Mouse (Mus musculus) CH12.LX (cell line): ENCODE measurements at regions not wholly inside any gene's neighbourhood (a gene's known extent, or its start where the extent isn't known, plus 50 kb on each side); places are given as distances from the start of the nearest gene placed in this dataset.

Experiments used
- DNase-seq: peaks from one replicate; pipeline ENCODE4 v3.0.0-alpha.2; 2013; ENCODE audit errors: extremely low read depth
- H3K27ac ChIP-seq: 2 replicates; pipeline ENCODE4 v1.5.1; 2012; ENCODE audit warnings: low read depth, mild to moderate bottlenecking, control low read depth, moderate library complexity; ENCODE audit not compliant: insufficient read depth
- H3K27me3 ChIP-seq: replicated peaks from 2 replicates; pipeline ENCODE3; 2012; ENCODE audit warnings: inconsistent platforms
- H3K36me3 ChIP-seq, 2 experiments: replicated peaks in 1 of 2; 2 replicates each; pipeline versions ENCODE3 to v1.6.1; 2012; ENCODE audit warnings: inconsistent platforms in 1 of 2, low read length in 1 of 2, mild to moderate bottlenecking in 1 of 2, mixed read lengths in 1 of 2, moderate library complexity in 1 of 2; ENCODE audit not compliant: control insufficient read depth in 1 of 2, insufficient read depth in 1 of 2
- H3K4me1 ChIP-seq, 2 experiments: 2 replicates each; pipeline ENCODE4 v1.6.1; 2012; ENCODE audit warnings: inconsistent platforms in 1 of 2, moderate library complexity in 1 of 2; ENCODE audit not compliant: insufficient read depth in 2 of 2, control insufficient read depth in 1 of 2
- H3K4me2 ChIP-seq: 2 replicates; pipeline ENCODE4 v1.6.1; 2012; ENCODE audit warnings: low read depth, mild to moderate bottlenecking, control low read depth; ENCODE audit not compliant: poor library complexity, insufficient read depth, severe bottlenecking
- H3K4me3 ChIP-seq, 3 experiments: fragments of 150-350 bp in 1 of 3; sonication (generic) in 1 of 3; replicated peaks in 1 of 3; 2 replicates each; pipeline versions ENCODE3 to v1.5.1; 2011 to 2012; ENCODE audit warnings: low read depth in 2 of 3, low read length in 2 of 3, mild to moderate bottlenecking in 2 of 3, moderate library complexity in 2 of 3, control low read depth in 1 of 3, improper control_type of control experiment in 1 of 3, inconsistent platforms in 1 of 3, mixed read lengths in 1 of 3; ENCODE audit not compliant: poor library complexity in 1 of 3
- H3K79me2 ChIP-seq: replicated peaks from 2 replicates; pipeline ENCODE4 v1.6.1; 2012; ENCODE audit warnings: mild to moderate bottlenecking, moderate library complexity; ENCODE audit not compliant: control insufficient read depth, poor library complexity, insufficient read depth, severe bottlenecking; ENCODE audit errors: extremely low read depth
- H3K9ac ChIP-seq: 2 replicates; pipeline ENCODE4 v1.6.1; 2012; ENCODE audit warnings: low read depth, mild to moderate bottlenecking, control low read depth, moderate library complexity; ENCODE audit not compliant: insufficient read depth
- H3K9me3 ChIP-seq: replicated peaks from 2 replicates; pipeline ENCODE3; 2012; ENCODE audit warnings: low read length, inconsistent platforms, mixed read lengths
- CHD1 ChIP-seq: IDR thresholded peaks from 2 replicates; pipeline ENCODE4 v1.6.1; 2012; ENCODE audit warnings: low read depth, low read length, improper control_type of control experiment, inconsistent platforms
- CHD2 ChIP-seq: IDR thresholded peaks from 2 replicates; pipeline ENCODE4 v1.6.1; 2011; ENCODE audit warnings: low read length, improper control_type of control experiment
- ELF1 ChIP-seq: IDR thresholded peaks from 2 replicates; pipeline ENCODE4 v1.6.1; 2014; ENCODE audit warnings: low read depth, mild to moderate bottlenecking, inconsistent platforms, low read length, improper control_type of control experiment
- ETS1 ChIP-seq: conservative IDR thresholded peaks from 2 replicates; pipeline ENCODE4 v1.6.1; 2012; ENCODE audit warnings: low read depth, mild to moderate bottlenecking, inconsistent platforms, low read length, improper control_type of control experiment, moderate library complexity
- GABPA ChIP-seq: IDR thresholded peaks from 2 replicates; pipeline ENCODE4 v1.6.1; 2012; ENCODE audit warnings: low read depth, low read length, improper control_type of control experiment, inconsistent platforms; ENCODE audit not compliant: insufficient replicate concordance
- HCFC1 ChIP-seq: IDR thresholded peaks from 2 replicates; pipeline ENCODE4 v1.6.1; 2012; ENCODE audit warnings: low read depth, mild to moderate bottlenecking, inconsistent platforms, low read length, improper control_type of control experiment
- IRF4 ChIP-seq: IDR thresholded peaks from 2 replicates; pipeline ENCODE4 v1.6.1; 2014; ENCODE audit warnings: low read depth, mild to moderate bottlenecking, inconsistent platforms, low read length, improper control_type of control experiment
- KAT2A ChIP-seq: IDR thresholded peaks from 2 replicates; pipeline ENCODE4 v1.6.1; 2012; ENCODE audit warnings: low read length, improper control_type of control experiment, inconsistent platforms; ENCODE audit not compliant: insufficient replicate concordance
- MAX ChIP-seq: IDR thresholded peaks from 2 replicates; pipeline ENCODE4 v1.6.1; 2011; ENCODE audit warnings: low read length, improper control_type of control experiment
- MAZ ChIP-seq: IDR thresholded peaks from 2 replicates; pipeline ENCODE4 v1.6.1; 2012; ENCODE audit warnings: low read depth, mild to moderate bottlenecking, inconsistent platforms, low read length, improper control_type of control experiment, moderate library complexity
- MXI1 ChIP-seq: IDR thresholded peaks from 2 replicates; pipeline ENCODE4 v1.6.1; 2011; ENCODE audit warnings: mild to moderate bottlenecking, low read depth, low read length, improper control_type of control experiment
- MYC ChIP-seq: IDR thresholded peaks from 2 replicates; pipeline ENCODE4 v1.6.1; 2011; ENCODE audit warnings: low read depth, mild to moderate bottlenecking, improper control_type of control experiment, low read length
- NELFE ChIP-seq: IDR thresholded peaks from 2 replicates; pipeline ENCODE4 v1.6.1; 2011; ENCODE audit warnings: low read depth, low read length, improper control_type of control experiment
- NRF1 ChIP-seq: IDR thresholded peaks from 2 replicates; pipeline ENCODE4 v1.6.1; 2014; ENCODE audit warnings: low read depth, mild to moderate bottlenecking, inconsistent platforms, low read length, improper control_type of control experiment, moderate library complexity
- PAX5 ChIP-seq: IDR thresholded peaks from 2 replicates; pipeline ENCODE4 v1.6.1; 2012; ENCODE audit warnings: low read length, inconsistent platforms, mixed read lengths
- POLR2A ChIP-seq: IDR thresholded peaks from 2 replicates; pipeline ENCODE4 v1.6.1; 2011; ENCODE audit warnings: low read depth, mild to moderate bottlenecking, improper control_type of control experiment, low read length
- POLR2AphosphoS2 ChIP-seq: IDR thresholded peaks from 2 replicates; pipeline ENCODE4 v1.6.1; 2011; ENCODE audit warnings: low read depth, low read length, improper control_type of control experiment
- TBP ChIP-seq: conservative IDR thresholded peaks from 2 replicates; pipeline ENCODE4 v1.6.1; 2011; ENCODE audit warnings: low read depth, low read length, improper control_type of control experiment
- UBTF ChIP-seq: IDR thresholded peaks from 2 replicates; pipeline ENCODE4 v1.6.1; 2012; ENCODE audit warnings: low read depth, mild to moderate bottlenecking, inconsistent platforms, low read length, improper control_type of control experiment, moderate library complexity
- USF1 ChIP-seq: IDR thresholded peaks from 2 replicates; pipeline ENCODE4 v1.6.1; 2014; ENCODE audit warnings: low read depth, mild to moderate bottlenecking, inconsistent platforms, low read length, improper control_type of control experiment
- USF2 ChIP-seq: conservative IDR thresholded peaks from 2 replicates; pipeline ENCODE4 v1.6.1; 2011; ENCODE audit warnings: low read depth, low read length, improper control_type of control experiment
- ZC3H11A ChIP-seq: IDR thresholded peaks from 2 replicates; pipeline ENCODE4 v1.6.1; 2012; ENCODE audit warnings: low read depth, mild to moderate bottlenecking, inconsistent platforms, low read length, improper control_type of control experiment
- ZKSCAN1 ChIP-seq: IDR thresholded peaks from 2 replicates; pipeline ENCODE4 v1.6.1; 2012; ENCODE audit warnings: low read depth, inconsistent platforms, low read length, improper control_type of control experiment, borderline replicate concordance
- ZNF384 ChIP-seq: IDR thresholded peaks from 2 replicates; pipeline ENCODE4 v1.6.1; 2012; ENCODE audit warnings: low read depth, low read length, improper control_type of control experiment, inconsistent platforms
- dilution Hi-C: fragments of 300-500 bp; cut with MboI; formaldehyde crosslinking; loops from 2 replicates; pipeline ENCODE4 v1.14.3; 2020; ENCODE audit warnings: low sequenced_read_pairs; ENCODE audit not compliant: extremely low pct_unique_long_range_greater_than_20kb, extremely low pct_ligation_motif_present
- in situ Hi-C: fragments of 300-500 bp; cut with MboI; formaldehyde crosslinking; loops from 3 replicates; pipeline ENCODE4 v1.14.3; 2019; ENCODE audit warnings: low sequenced_read_pairs, low pct_ligation_motif_present, low pct_unique_long_range_greater_than_20kb, mixed read lengths

DNA sequence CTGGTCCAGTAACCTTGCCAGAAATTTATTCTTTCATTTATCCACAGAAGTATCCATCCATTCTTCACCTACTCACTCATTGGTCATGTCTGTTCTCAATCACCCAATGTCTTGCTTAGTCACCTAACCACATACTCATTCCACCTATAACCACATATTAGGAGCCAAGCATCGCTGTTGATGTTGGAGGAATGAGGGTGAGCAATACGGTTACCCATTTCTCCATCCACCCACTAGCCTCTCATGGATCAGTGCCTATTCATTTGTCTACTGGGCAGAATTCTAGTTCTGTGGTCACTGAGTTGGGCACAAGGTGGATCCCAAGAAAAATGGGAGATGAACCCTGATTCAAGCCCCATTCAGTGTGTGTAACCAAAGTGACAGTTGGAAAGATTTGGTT, 375.6 kb upstream of the Maf start:
- no peaks in the 10 kb centered on the region for H3K79me2 ChIP-seq
- peaks cover 4% of the 10 kb centered on the region for H3K27me3 ChIP-seq
- in situ Hi-C loops = no loop called here
- peaks cover 22% of the 10 kb centered on the region for H3K9me3 ChIP-seq
- no peak overlapping the region for H3K27ac ChIP-seq
- H3K4me1 ChIP-seq = no peaks in the 10 kb centered on the region
- H3K4me3 ChIP-seq = no peak overlapping the region
- H3K36me3 ChIP-seq = no peaks in the 10 kb centered on the region
- no peak for DNase-seq
- dilution Hi-C loops = no loop called here
- TF ChIP-seq NRF1 (no peak), UBTF (no peak), POLR2AphosphoS2 (no peak), TBP (no peak), GABPA (no peak), ZKSCAN1 (no peak), ELF1 (no peak), USF2 (no peak), MYC (no peak), CHD1 (no peak)
- TF ChIP-seq, all 38 proteins: peak for 0
- no peak overlapping the region for H3K9ac ChIP-seq
- H3K4me2 ChIP-seq = no peak overlapping the region

DNA sequence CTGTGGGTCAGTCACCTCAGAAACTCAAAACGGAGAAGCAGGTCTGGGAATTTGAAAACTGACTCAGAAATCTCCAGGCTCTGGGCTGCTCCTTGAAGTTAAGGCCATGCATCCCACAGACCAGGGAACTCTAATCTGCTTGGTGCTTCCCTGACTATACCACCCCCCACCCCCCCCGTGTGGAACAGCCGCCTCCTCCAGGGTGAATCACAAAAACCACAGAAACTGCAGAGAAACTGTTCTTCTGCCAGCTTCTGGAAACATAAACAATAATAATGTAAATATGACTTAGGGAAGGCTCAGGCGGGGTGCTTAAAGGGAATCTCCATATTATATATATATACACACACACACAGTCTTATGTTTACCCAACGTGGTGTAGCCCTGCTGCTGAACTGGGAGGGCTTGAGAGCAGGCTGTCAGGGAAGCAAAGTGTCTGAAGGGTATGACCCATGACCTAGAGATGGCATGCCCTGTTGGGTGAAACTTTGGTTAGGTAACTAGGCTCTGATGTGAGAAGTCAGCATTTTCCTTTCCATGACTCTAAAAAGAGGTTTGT, 371.3 kb upstream of the Maf start:
- no peaks in the 10 kb centered on the region for H3K4me1 ChIP-seq
- H3K27ac ChIP-seq = no peak overlapping the region
- peaks cover 13% of the 10 kb centered on the region for H3K9me3 ChIP-seq
- H3K4me3 ChIP-seq = no peak overlapping the region
- in situ Hi-C loops = no loop called here
- DNase-seq = no peak
- H3K36me3 ChIP-seq = no peaks in the 10 kb centered on the region
- dilution Hi-C loops = no loop called here
- no peak for TF ChIP-seq MYC
- no peak for TF ChIP-seq TBP
- no peak for TF ChIP-seq ZC3H11A
- no peak for TF ChIP-seq HCFC1
- TF ChIP-seq KAT2A = no peak
- no peak for TF ChIP-seq MAX
- TF ChIP-seq CHD2 = no peak
- no peak for TF ChIP-seq ZNF384
- TF ChIP-seq POLR2AphosphoS2 = no peak
- no peak for TF ChIP-seq CHD1
- no peak for TF ChIP-seq ETS1
- no peak for TF ChIP-seq IRF4
- TF ChIP-seq NRF1 = no peak
- no peak for TF ChIP-seq NELFE
- TF ChIP-seq MXI1 = no peak
- TF ChIP-seq PAX5 = no peak
- TF ChIP-seq POLR2A = no peak
- TF ChIP-seq GABPA = no peak
- no peak for TF ChIP-seq MAZ
- TF ChIP-seq USF1 = no peak
- peaks cover 4% of the 10 kb centered on the region for H3K27me3 ChIP-seq
- no peak overlapping the region for H3K4me2 ChIP-seq
- no peak overlapping the region for H3K9ac ChIP-seq
- H3K79me2 ChIP-seq = no peaks in the 10 kb centered on the region
